Mouse (Mus musculus): ENCODE data around the gene Gm4778.

DNA sequence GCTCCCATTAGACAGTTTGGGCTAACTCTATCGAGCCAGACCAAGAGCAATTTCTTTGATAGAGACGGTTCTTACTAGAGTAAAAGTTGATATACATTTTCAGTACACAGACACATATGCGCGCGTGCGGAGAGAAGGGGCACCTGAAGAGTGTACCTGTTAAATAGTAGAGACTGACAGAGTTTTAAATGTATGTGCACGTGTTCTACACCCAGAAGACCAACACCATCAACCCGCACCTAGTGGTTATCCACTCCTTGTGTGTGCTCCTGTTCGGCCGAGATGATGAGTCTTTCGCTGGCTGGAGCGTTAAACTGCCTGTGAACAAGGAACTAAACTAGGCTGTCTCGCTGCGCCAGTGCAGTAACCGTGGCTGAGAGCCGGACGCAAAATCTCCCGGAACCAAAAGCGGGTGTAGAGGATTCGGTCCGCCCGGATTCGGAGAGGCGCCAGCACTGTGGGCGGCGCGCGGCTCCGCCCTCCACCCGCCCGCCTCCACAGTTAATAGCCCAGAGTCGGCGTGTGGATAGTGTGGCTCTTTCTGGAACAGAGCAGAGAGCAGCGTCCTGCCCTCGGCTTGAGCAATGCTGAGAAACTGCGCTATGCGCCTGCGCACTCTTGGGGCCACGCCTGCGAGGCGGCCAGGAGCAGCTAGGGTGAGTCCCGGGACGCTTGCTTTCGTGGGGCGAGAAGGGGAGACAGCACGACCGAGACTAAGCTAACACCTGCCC, 46.0 kb downstream of the Gm4778 start, which contains the start of gene Them4:
- TF ChIP-seq CTCF (IDR thresholded peaks at IDR 0.05; ENCODE audit: low read depth, low read length) (no peak), POLR2A (IDR thresholded peaks at IDR 0.05; ENCODE audit: insufficient read depth, low read length) (peak; percentile 56), EP300 (IDR thresholded peaks at IDR 0.05; ENCODE audit: insufficient read depth, low read depth, low read length) (0 out of 2 replicates have a peak, but pooled peaks have one; percentile 44)

Measured in ES-Bruce4 (cell line).